Mouse (Mus musculus): Measurements from ENCODE around the gene Agrp. TPM values are rescaled to one million over a fixed set of nuclear protein-coding genes. Genes with fewer than 3 reads are reported as not detected.

The Agrp gene
- polyA plus RNA-seq, 1 experiment from 2014 or later: not detected

DNA sequence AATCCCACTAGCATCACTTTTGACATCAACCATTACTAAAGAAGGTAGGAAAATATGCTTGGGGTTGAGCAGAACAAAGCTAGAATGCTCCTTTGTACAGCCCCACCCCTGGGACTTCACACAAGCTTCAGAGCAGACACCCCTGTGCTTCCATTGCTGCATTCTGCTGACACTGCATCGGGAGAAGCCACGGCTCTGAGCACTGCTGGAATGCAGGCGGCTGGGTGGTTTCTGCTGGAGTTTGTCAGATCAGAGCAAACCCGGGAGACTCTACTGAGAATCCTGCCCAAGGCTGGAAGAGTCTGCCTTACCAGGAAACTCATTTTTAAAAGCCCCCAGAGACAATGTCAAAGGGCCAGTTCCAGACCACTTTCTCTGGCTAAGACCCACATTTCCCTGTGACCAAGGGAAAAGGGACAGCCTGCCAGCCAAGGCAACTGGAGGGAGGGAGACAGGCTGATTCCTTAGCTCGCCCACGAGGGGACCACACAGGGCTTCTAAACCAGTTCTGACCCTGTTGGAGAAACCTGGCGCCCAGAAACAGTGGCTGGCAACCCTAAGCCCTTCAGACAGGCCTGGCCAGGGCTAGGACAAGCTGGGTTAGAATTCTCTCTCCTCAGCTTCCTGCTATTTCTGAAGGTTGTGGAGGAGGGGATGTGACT is 92.5 kb downstream of the Agrp start:
- no peak overlapping the region for H3K9ac ChIP-seq
- H3K27ac ChIP-seq: peak overlapping the region; percentile 92
- H3K4me3 ChIP-seq: no peak overlapping the region
- peaks cover 77% of the 10 kb centered on the region for H3K4me1 ChIP-seq
- WGBS (ENCODE audit: insufficient replicate concordance): 62% methylated on average over 7 of the region's 7 CpGs
- no peak for ATAC-seq
- H3K27me3 ChIP-seq (replicated peaks): no peaks in the 10 kb centered on the region
- H3K4me2 ChIP-seq: no peak overlapping the region; the same call in 1 of the 2 replicates
- H3K9me3 ChIP-seq (replicated peaks): no peaks in the 10 kb centered on the region
- H3K36me3 ChIP-seq: peaks cover 9% of the 10 kb centered on the region

DNA sequence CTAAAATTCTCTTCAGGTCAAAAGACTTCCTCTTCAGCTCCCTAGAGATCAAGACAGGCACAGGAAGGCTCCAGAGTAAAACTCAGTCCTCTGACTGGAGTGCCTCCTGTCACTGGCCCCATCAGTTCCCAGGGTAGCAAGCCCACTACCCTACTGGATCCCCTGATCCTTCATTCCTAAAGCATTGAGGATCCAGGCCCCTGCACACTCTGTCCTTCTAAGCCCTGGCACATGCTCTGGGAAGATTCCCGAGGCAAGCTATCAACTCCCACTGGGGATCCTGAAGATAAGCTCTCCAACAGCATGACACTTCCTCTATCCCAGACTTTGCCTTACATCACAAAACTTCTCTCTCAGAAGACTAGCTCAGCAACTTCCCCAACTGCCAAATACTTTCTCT is 93.5 kb downstream of the Agrp start:
- Histone ChIP-seq H3K36me3 (peaks cover 18% of the 10 kb centered on the region), H3K9ac (no peak overlapping the region), H3K27me3 (replicated peaks) (no peaks in the 10 kb centered on the region), H3K27ac (peak overlapping the region; percentile 92), H3K4me2 (peak overlapping the region; percentile 59), H3K9me3 (replicated peaks) (no peaks in the 10 kb centered on the region), H3K4me1 (peaks cover 80% of the 10 kb centered on the region), H3K4me3 (no peak overlapping the region)
- 4% methylated on average over 1 of the region's 1 CpGs for whole genome bisulfite sequencing (ENCODE audit: insufficient replicate concordance)
- no peak for ATAC-seq

DNA sequence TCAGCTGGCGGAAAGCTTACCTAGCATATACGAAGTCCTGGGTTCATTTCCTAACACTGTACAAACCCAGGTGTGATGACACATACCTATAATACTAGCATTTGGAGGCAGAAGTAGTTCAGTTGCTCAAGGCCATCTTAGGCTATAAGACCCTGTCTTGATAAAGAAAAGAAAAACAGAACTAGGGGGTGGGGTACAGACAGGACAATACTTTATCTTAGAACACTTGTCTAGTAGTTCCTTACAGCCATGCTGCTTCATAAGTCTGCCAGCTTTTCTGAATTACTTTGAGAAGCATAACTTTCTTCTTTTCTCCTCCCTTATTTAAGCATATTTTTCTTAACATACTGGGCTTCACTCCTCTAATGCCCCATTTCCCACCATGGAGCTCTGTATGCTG is 94.4 kb downstream of the Agrp start:
- H3K4me3 ChIP-seq: 0 out of 2 replicates have a peak overlapping the region, but pooled peaks have one; percentile 4
- H3K27me3 ChIP-seq (replicated peaks): no peaks in the 10 kb centered on the region
- peak overlapping the region; percentile 9; the same call in 1 of the 2 replicates for H3K9ac ChIP-seq
- H3K4me2 ChIP-seq: peak overlapping the region; percentile 59
- 58% methylated on average over 2 of the region's 2 CpGs for WGBS (ENCODE audit: insufficient replicate concordance)
- H3K36me3 ChIP-seq: peaks cover 27% of the 10 kb centered on the region
- peak overlapping the region; percentile 92 for H3K27ac ChIP-seq
- H3K9me3 ChIP-seq (replicated peaks): no peaks in the 10 kb centered on the region
- ATAC-seq: peak; percentile 46
- peaks cover 80% of the 10 kb centered on the region for H3K4me1 ChIP-seq

DNA sequence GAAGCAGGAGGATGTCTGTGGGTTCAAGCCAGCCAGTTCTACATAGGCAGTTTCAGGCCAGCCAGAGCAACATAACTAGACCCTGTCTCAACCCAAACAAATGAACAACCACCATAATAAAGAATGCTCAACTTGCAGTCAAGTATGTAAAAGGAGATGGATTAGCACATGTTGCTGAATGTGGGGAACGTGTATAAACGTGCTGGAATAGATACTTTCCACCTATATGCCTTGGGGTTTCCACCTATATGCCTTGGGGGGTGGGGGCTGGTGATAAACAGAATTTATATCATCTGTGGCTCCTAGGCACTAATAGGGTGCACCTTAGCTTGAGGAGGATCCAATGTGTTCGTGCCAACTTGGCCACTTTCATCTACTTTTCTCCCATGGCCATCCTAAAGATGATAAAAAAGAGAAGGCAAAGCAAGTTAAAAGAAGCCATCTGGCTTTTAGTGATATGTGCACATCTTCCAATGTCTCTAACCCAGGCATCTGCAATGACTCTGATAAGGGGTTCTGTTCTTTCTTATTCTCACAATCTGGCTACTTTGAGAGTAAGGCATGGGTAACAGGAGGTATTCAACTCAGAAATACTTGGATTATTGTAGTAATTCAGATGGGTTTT is 95.0 kb downstream of the Agrp start:
- H3K4me3 ChIP-seq: no peak overlapping the region
- H3K9me3 ChIP-seq (replicated peaks): no peaks in the 10 kb centered on the region
- H3K4me2 ChIP-seq: peak overlapping the region; percentile 59
- H3K27me3 ChIP-seq (replicated peaks): no peaks in the 10 kb centered on the region
- H3K9ac ChIP-seq: 0 out of 2 replicates have a peak overlapping the region, but pooled peaks have one; percentile 13
- H3K4me1 ChIP-seq: peaks cover 78% of the 10 kb centered on the region
- H3K36me3 ChIP-seq: peaks cover 34% of the 10 kb centered on the region
- WGBS (ENCODE audit: insufficient replicate concordance): 42% methylated on average over 3 of the region's 3 CpGs
- peak overlapping the region; percentile 92 for H3K27ac ChIP-seq
- peak; percentile 91 for ATAC-seq

DNA sequence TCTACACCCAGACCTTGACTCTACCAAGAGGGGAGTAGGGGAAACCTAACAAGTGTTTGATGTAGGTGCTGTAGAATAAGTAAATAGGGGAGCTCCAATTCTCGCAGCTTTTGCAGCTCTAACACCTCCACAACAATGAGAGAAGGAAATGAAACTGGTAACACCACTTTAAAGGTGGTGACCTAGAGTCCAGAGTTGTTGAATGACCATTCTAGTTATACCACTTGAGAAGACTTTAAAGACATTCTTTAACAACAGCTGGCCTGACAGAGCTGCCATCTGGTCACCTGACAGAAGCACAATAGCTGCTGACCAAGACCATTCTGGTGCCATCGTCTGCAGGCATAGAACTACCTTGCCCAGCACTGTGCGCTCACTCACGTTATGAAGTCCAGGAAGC is 98.3 kb downstream of the Agrp start:
- no peak for ATAC-seq
- Histone ChIP-seq H3K4me1 (peaks cover 55% of the 10 kb centered on the region), H3K36me3 (peaks cover 56% of the 10 kb centered on the region), H3K4me3 (no peak overlapping the region), H3K27me3 (replicated peaks) (no peaks in the 10 kb centered on the region), H3K4me2 (no peak overlapping the region), H3K9ac (no peak overlapping the region), H3K9me3 (replicated peaks) (no peaks in the 10 kb centered on the region), H3K27ac (no peak overlapping the region)
- WGBS (ENCODE audit: insufficient replicate concordance): 85% methylated on average over 4 of the region's 4 CpGs

DNA sequence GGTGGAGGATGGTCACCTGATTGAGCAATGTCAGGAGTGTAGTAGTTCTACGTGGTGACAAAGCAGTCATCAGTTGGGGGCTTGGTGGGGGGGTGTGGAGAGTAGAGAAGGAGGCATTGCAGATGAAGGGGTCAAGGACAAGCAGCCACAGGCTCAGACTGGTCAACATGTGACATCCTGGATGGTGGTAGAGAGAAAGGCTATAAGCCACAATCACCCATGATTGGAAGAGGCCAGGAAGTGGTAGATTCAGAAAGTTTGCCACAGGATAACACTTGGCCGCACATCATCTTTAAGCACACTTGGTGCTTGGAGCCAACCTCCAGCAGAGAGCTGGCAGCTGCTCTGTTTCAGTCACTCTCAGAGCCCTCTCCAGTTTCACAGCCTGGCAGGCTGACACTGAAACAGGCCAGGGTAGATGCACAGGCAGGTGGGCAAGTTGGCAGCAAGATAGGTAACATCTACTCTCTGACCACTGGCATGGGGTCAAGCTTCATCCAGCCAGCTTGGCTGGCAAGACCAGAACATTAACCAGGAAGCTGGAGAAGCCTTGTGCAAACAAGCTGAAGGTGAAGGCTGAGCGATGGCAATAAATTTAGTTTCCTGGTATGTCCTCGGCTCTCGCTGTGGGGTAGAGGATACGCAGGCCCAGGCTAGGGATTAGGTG is 100.0 kb downstream of the Agrp start:
- Histone ChIP-seq H3K27me3 (replicated peaks) (no peaks in the 10 kb centered on the region), H3K4me1 (peaks cover 55% of the 10 kb centered on the region), H3K27ac (no peak overlapping the region), H3K36me3 (peaks cover 56% of the 10 kb centered on the region), H3K9me3 (replicated peaks) (no peaks in the 10 kb centered on the region), H3K4me3 (no peak overlapping the region), H3K4me2 (no peak overlapping the region), H3K9ac (no peak overlapping the region)
- WGBS (ENCODE audit: insufficient replicate concordance): 86% methylated on average over 6 of the region's 6 CpGs
- ATAC-seq: no peak

DNA sequence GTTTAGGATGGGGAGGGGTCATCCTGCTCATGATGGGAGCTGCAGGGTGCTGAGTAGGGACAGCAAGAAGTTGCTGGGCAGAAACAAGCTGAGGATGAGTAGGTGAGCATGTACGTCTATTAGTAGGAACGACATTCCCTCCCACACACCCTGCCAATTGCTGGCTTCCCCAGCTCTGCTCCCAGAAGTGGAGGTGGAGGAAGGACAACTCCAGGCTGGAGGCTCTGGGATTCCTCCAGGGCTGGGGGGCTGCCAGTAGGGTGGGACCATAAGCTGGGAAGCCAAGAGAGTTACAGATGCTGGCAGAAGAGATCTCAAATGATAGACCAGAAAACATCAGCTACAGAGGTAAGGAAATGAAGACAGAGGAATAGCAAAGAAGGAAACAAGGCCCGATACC is 100.6 kb downstream of the Agrp start:
- Histone ChIP-seq H3K36me3 (peaks cover 52% of the 10 kb centered on the region), H3K9me3 (replicated peaks) (no peaks in the 10 kb centered on the region), H3K4me3 (no peak overlapping the region), H3K4me1 (peaks cover 55% of the 10 kb centered on the region), H3K9ac (no peak overlapping the region), H3K27ac (no peak overlapping the region), H3K27me3 (replicated peaks) (no peaks in the 10 kb centered on the region), H3K4me2 (no peak overlapping the region)
- ATAC-seq: no peak
- WGBS (ENCODE audit: insufficient replicate concordance): 91% methylated on average over 3 of the region's 3 CpGs

DNA sequence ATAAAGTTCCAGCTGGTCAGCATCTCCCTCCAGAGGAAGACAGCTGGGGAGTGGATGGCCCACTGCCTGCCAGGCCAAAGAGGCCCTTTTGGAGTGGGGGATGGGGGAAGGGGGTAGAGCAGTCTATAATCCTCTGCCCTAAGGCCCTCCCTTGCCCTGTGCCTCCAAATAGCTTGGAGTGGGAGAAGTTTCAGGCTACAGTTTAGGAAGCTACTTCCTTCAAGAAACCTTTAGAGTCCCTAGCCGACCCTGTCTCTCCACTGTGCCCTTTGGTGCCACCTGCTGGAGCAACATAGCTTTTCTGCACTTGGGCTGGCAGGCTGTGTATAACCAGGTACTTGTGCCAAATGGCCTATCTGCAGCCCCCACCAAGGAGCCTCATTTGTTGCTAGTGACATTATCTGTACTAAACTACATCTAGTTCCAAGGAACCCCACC is 103.3 kb downstream of the Agrp start:
- no peak overlapping the region for H3K4me3 ChIP-seq
- peaks cover 44% of the 10 kb centered on the region for H3K4me1 ChIP-seq
- peaks cover 63% of the 10 kb centered on the region for H3K36me3 ChIP-seq
- H3K9ac ChIP-seq: 0 out of 2 replicates have a peak overlapping the region, but pooled peaks have one; percentile 22
- H3K9me3 ChIP-seq (replicated peaks): no peaks in the 10 kb centered on the region
- peak; percentile 72 for ATAC-seq
- WGBS (ENCODE audit: insufficient replicate concordance): 15% methylated on average over 1 of the region's 1 CpGs
- no peak overlapping the region for H3K4me2 ChIP-seq
- no peaks in the 10 kb centered on the region for H3K27me3 ChIP-seq (replicated peaks)
- H3K27ac ChIP-seq: peak overlapping the region; percentile 73

DNA sequence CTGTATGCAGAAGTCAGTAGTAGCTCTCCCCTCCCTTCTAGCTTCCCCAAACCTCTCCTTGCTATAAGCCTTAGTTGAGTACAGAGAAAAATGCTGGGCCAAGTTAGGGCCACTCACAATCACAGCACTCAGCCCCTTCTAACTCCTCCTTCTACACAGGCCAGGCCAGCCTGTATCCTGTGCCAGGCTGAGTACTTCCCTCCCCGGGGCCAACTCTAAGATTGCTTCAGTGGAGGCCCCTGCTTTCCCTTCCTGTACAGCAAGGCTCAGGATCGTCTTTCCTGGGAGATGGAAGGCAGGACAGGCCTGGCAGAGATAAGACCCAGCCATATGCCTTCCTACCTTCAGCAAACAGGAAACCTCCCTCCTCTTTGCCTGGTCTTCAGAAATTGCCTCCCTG is 103.8 kb downstream of the Agrp start:
- H3K36me3 ChIP-seq: peaks cover 63% of the 10 kb centered on the region
- H3K27me3 ChIP-seq (replicated peaks): no peaks in the 10 kb centered on the region
- no peak overlapping the region for H3K4me3 ChIP-seq
- H3K9ac ChIP-seq: 0 out of 2 replicates have a peak overlapping the region, but pooled peaks have one; percentile 22
- peak overlapping the region; percentile 73 for H3K27ac ChIP-seq
- no peak overlapping the region for H3K4me2 ChIP-seq
- WGBS (ENCODE audit: insufficient replicate concordance): 11% methylated on average over 2 of the region's 2 CpGs
- peak; percentile 40 for ATAC-seq
- no peaks in the 10 kb centered on the region for H3K9me3 ChIP-seq (replicated peaks)
- peaks cover 44% of the 10 kb centered on the region for H3K4me1 ChIP-seq

DNA sequence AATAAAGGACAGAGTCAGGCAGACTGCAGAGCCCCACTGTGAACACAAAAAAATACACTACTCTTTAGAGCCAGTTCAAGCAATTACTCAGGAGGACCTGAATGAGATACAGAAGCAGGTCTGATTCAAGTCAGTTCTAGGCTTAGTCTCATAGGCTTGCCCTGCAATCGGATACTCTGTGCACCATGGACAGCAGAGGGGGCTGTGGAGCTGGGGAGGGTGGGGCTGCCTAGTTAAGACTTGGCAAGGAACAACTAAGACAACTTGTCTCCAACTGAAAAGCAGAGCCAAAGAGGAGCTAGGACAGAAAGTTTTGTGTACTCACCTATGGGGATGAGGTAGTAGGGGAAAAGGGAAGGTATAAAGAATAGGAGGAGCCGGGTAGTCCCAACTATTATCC is 105.4 kb downstream of the Agrp start:
- Histone ChIP-seq H3K4me3 (no peak overlapping the region), H3K27ac (no peak overlapping the region), H3K27me3 (replicated peaks) (no peaks in the 10 kb centered on the region), H3K4me2 (no peak overlapping the region), H3K36me3 (peaks cover 59% of the 10 kb centered on the region), H3K9ac (no peak overlapping the region), H3K9me3 (replicated peaks) (no peaks in the 10 kb centered on the region), H3K4me1 (peaks cover 52% of the 10 kb centered on the region)
- WGBS (ENCODE audit: insufficient replicate concordance): 44% methylated on average over 2 of the region's 2 CpGs
- ATAC-seq: peak; percentile 46; the same call in 1 of the 2 replicates

DNA sequence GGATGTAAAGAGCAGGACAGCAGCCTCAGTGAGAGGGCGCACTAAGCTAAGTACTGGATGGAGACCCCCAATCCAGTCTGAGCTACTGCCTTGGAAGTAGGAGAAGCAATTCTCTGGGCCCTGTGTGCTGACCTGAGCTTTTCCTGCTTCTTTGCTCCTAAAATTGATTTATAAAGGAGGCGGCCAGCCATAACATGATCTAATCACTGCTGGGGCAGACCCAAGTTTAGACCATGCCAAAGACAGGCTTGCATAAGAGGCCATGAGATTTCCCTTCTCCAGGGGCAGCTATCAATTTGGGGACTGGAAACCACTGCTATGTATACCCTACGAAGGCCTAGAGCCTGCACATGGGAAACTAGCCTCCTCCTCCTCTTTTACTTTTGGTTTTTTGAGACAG is 107.9 kb downstream of the Agrp start:
- Histone ChIP-seq H3K27ac (no peak overlapping the region), H3K4me3 (no peak overlapping the region), H3K27me3 (replicated peaks) (no peaks in the 10 kb centered on the region), H3K9me3 (replicated peaks) (no peaks in the 10 kb centered on the region), H3K4me1 (peaks cover 45% of the 10 kb centered on the region), H3K4me2 (no peak overlapping the region), H3K36me3 (peaks cover 54% of the 10 kb centered on the region), H3K9ac (no peak overlapping the region)
- WGBS (ENCODE audit: insufficient replicate concordance): 88% methylated on average over 3 of the region's 3 CpGs
- ATAC-seq: no peak

DNA sequence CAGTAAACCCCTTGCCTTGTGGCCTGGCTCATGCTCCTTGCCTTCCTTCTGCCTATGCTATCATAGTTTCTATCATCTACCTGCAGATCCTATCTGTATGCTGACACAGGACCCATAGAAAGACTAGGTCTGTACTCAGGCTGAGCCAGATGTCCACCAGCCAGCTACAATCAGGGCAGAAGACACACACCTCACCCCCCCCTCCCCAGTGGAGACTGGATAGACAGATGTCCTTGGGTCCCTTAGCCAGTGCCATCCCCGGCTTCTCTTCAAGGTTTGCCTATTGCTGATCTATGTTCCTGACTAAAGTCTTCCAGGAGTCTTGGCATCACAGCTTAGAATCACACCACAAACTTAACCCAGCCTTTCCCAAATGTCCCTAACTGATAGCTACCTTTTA is 109.0 kb downstream of the Agrp start:
- ATAC-seq: no peak
- 74% methylated on average over 1 of the region's 1 CpGs for WGBS (ENCODE audit: insufficient replicate concordance)
- H3K4me3 ChIP-seq: no peak overlapping the region
- peaks cover 43% of the 10 kb centered on the region for H3K4me1 ChIP-seq
- no peak overlapping the region for H3K9ac ChIP-seq
- H3K36me3 ChIP-seq: peaks cover 65% of the 10 kb centered on the region
- no peak overlapping the region for H3K4me2 ChIP-seq
- H3K9me3 ChIP-seq (replicated peaks): no peaks in the 10 kb centered on the region
- H3K27ac ChIP-seq: no peak overlapping the region
- H3K27me3 ChIP-seq (replicated peaks): no peaks in the 10 kb centered on the region
